Mouse (Mus musculus): ENCODE measurements around the gene Rara. TPM values are rescaled to one million over a fixed set of nuclear protein-coding genes. Genes with fewer than 3 reads are reported as not detected.

The Rara gene
- polyA plus RNA-seq, 1 experiment from 2014 or later: 9.1 TPM

DNA sequence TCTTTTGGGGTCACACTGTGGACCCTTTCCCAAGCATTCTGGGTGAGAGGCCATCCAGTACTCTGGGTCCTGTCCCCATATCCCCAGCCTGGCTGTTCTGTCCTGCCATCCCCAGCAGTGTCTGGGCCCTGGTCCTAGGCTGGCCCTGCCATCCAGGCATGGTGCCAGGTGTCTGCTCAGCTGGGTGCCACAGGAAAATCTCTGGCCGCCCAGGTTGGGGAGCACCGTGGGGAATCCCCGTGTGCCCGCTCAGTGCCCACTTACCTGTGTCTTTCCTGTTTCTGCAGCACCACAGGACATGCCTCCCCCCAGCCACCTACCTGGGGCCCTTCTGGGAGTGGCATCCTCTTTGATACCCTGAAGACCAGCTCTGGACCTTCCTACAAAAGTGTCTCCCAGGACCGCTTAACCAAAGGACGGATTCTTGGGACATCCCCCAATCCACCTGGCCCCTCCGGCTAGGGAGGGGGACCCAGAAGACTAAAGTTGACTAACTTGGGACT lies 22.4 kb downstream of the Rara start:
- H3K4me1 ChIP-seq (replicated peaks): peaks cover 46% of the 10 kb centered on the region

DNA sequence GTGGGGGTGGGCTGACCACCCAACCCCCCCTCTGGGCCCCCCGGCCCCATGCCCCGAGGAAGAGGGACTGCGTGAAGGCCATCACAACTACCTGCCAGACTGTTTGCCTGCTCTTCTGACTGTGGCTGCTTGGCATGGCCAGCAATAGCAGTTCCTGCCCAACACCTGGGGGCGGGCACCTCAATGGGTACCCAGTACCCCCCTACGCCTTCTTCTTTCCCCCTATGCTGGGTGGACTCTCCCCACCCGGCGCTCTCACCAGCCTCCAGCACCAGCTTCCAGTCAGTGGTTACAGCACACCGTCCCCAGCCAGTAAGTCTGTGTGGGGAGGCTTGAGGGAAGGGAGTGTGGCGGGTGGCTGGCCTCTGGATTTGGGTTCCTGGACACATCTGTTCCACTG lies 22.9 kb downstream of the Rara start:
- no peak overlapping the region for H3K4me3 ChIP-seq (replicated peaks)
- H3K27ac ChIP-seq: no peak overlapping the region
- H3K27me3 ChIP-seq: 0 out of 2 replicates have a peak, but pooled peaks cover 4% of the 10 kb centered on the region
- WGBS: 83% methylated on average over 9 of the region's 9 CpGs
- H3K9me3 ChIP-seq: no peaks in the 10 kb centered on the region
- peaks cover 46% of the 10 kb centered on the region for H3K4me1 ChIP-seq (replicated peaks)
- no peaks in the 10 kb centered on the region for H3K36me3 ChIP-seq
- no peak overlapping the region for H3K4me2 ChIP-seq (replicated peaks)
- H3K9ac ChIP-seq (replicated peaks): no peak overlapping the region
- ATAC-seq: no peak

More for the DNA sequence above, 22.4 kb downstream of the Rara start:
- H3K9ac ChIP-seq (replicated peaks): 0 out of 2 replicates have a peak overlapping the region, but pooled peaks have one; percentile 23
- no peak for ATAC-seq
- H3K27ac ChIP-seq: no peak overlapping the region
- no peak overlapping the region for H3K4me2 ChIP-seq (replicated peaks)
- H3K27me3 ChIP-seq: 0 out of 2 replicates have a peak, but pooled peaks cover 4% of the 10 kb centered on the region
- no peaks in the 10 kb centered on the region for H3K36me3 ChIP-seq
- H3K9me3 ChIP-seq: no peaks in the 10 kb centered on the region
- WGBS: 85% methylated on average over 7 of the region's 7 CpGs
- no peak overlapping the region for H3K4me3 ChIP-seq (replicated peaks)

DNA sequence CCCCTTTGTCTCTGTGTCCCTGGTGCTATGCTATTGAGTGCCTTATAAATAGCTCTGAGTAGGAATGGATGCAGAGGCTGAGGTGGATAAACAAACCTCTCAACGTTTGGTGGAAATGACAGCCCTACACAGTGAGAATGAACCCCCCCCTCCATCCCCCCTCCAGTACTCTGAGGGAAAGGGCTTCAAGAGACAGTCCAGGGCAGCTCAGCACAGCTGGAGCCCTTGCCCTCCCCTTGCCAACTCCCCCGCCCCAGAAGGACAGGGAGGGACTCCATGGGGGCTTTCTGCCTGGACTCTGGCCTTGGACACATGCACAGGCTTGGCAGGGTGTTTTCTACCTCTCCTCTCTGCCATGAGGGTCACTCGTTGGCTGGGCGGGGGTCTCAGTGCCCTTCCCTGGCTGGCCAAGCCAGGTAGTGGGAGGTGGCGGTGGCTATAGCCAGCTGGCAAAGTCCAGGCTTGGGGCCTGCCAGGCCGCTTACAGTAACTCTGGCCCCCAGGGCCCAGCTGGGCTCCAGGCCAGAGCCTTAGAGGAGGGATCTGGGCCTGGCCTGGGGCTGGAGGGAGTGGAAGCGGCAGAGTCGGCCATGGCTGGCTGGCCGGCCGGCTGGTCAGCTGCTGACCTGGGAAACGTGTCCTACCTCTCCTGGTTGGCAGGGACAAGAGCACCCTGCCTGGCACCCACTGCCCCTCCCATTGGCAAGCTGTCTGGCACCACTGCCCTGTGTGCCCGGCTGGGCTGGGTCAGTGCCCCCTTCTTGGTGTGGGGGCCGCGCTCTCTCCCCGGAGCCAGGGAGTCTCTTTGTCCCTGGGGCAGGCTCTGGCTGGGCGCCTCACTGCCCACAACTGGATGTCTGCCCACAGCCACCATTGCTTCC lies 23.6 kb downstream of the Rara start:
- Histone ChIP-seq H3K9ac (replicated peaks) (0 out of 2 replicates have a peak overlapping the region, but pooled peaks have one; percentile 23), H3K36me3 (no peaks in the 10 kb centered on the region), H3K4me2 (replicated peaks) (no peak overlapping the region), H3K27me3 (0 out of 2 replicates have a peak, but pooled peaks cover 4% of the 10 kb centered on the region), H3K27ac (peak overlapping the region; percentile 62), H3K4me3 (replicated peaks) (no peak overlapping the region), H3K9me3 (no peaks in the 10 kb centered on the region), H3K4me1 (replicated peaks) (peaks cover 45% of the 10 kb centered on the region)
- WGBS: 66% methylated on average over 16 of the region's 16 CpGs
- peak; percentile 44 for ATAC-seq

DNA sequence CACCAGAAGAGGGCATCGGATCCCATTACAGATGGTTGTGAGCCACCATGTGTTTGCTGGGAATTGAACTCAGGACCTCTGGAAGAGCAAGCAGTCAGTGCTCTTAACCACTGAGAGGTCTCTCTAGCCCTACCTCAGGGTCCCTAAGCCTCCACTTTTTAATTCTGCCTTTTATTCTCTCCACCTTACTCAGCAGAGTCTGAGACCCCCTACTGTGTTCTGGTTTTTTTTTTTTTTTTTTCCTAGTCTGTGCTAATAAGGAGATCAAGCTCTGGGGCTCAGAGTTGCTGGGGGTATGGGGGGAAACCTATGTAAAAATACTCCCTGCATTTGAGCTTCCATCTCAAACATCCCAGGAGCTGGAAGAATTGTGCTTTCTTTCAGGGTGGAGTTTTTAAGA lies 24.5 kb downstream of the Rara start:
- ATAC-seq: no peak
- H3K4me3 ChIP-seq (replicated peaks): no peak overlapping the region
- 92% methylated on average over 1 of the region's 1 CpGs for WGBS
- 0 out of 2 replicates have a peak, but pooled peaks cover 4% of the 10 kb centered on the region for H3K27me3 ChIP-seq
- no peaks in the 10 kb centered on the region for H3K9me3 ChIP-seq
- no peak overlapping the region for H3K9ac ChIP-seq (replicated peaks)
- peaks cover 45% of the 10 kb centered on the region for H3K4me1 ChIP-seq (replicated peaks)
- H3K4me2 ChIP-seq (replicated peaks): no peak overlapping the region
- no peaks in the 10 kb centered on the region for H3K36me3 ChIP-seq
- H3K27ac ChIP-seq: no peak overlapping the region

DNA sequence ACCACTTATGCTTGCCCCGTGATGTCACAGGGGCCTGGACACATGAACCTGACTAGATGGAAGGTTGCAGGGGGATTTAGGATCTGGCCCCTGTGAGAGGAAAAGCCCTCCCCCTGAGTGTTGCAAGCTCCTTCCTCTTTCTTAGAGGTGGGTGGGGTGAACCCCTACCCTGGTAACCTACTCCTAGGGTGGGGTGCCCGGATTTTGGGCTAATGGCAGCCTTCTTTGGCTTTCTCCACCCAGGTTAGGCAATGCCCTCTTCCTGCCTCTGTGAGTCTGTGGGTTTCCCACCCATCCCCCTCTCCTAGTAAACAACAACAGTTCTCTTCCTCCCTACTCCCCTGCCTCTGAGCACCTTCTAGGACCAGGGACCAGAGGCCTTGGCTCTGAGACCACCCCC lies 25.1 kb downstream of the Rara start:
- Histone ChIP-seq H3K4me2 (replicated peaks) (no peak overlapping the region), H3K4me3 (replicated peaks) (no peak overlapping the region), H3K27me3 (0 out of 2 replicates have a peak, but pooled peaks cover 4% of the 10 kb centered on the region), H3K36me3 (no peaks in the 10 kb centered on the region), H3K9ac (replicated peaks) (no peak overlapping the region), H3K27ac (no peak overlapping the region; the same call in 1 of the 2 replicates), H3K4me1 (replicated peaks) (peaks cover 45% of the 10 kb centered on the region), H3K9me3 (no peaks in the 10 kb centered on the region)
- WGBS: 74% methylated on average over 2 of the region's 2 CpGs
- no peak for ATAC-seq

DNA sequence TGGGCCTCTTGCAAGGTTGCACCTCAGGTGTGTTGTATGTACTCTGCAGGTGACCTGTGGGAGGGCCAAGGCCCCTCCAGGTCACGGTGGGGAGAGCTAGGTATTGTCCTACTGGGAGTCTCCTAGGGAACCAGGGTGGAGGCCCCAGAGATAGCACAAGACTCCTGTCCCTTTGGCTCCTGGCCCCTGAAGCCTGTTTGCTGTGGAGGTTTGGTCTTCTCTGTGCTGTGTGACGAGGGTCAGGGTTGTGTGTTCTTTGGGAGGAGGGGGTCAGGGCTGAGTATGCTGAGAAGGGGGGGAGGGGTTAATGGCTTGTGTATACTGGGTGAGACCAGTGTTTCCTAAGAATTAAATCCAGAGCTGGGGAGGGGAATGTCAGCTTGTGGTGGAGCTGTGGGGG lies 25.7 kb downstream of the Rara start:
- Histone ChIP-seq H3K4me2 (replicated peaks) (no peak overlapping the region), H3K9me3 (no peaks in the 10 kb centered on the region), H3K27ac (no peak overlapping the region), H3K27me3 (0 out of 2 replicates have a peak, but pooled peaks cover 4% of the 10 kb centered on the region), H3K36me3 (no peaks in the 10 kb centered on the region), H3K9ac (replicated peaks) (no peak overlapping the region), H3K4me1 (replicated peaks) (peaks cover 45% of the 10 kb centered on the region), H3K4me3 (replicated peaks) (no peak overlapping the region)
- whole genome bisulfite sequencing: 7% methylated on average over 2 of the region's 2 CpGs
- ATAC-seq: no peak

DNA sequence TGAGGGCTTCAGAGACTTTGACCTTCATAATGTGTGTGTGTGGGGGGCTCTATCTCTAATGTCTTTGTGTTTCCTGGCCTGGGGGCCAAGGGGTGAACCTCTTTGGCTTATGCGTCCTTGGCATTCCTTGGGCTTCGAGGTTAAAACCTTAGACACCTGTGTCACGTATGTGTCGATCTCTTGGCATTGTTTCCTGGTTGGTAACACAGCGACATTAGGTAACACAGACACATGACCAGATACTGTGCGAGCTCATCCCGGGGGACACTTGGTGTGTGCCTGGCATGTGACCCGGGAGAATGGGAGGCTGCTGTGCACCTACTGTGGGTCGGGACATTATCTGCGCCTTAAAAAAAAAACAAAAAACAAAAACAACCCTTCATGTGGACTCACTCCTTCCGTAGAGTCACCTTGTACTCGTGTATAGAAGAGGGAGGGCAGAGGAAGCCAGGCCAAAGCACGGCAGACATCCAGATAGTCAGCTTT lies 26.3 kb downstream of the Rara start:
- Histone ChIP-seq H3K27me3 (0 out of 2 replicates have a peak, but pooled peaks cover 4% of the 10 kb centered on the region), H3K9me3 (no peaks in the 10 kb centered on the region), H3K9ac (replicated peaks) (no peak overlapping the region), H3K27ac (no peak overlapping the region), H3K36me3 (no peaks in the 10 kb centered on the region), H3K4me2 (replicated peaks) (peak overlapping the region; percentile 39), H3K4me1 (replicated peaks) (peaks cover 45% of the 10 kb centered on the region), H3K4me3 (replicated peaks) (no peak overlapping the region)
- 39% methylated on average over 13 of the region's 13 CpGs for WGBS
- no peak for ATAC-seq

DNA sequence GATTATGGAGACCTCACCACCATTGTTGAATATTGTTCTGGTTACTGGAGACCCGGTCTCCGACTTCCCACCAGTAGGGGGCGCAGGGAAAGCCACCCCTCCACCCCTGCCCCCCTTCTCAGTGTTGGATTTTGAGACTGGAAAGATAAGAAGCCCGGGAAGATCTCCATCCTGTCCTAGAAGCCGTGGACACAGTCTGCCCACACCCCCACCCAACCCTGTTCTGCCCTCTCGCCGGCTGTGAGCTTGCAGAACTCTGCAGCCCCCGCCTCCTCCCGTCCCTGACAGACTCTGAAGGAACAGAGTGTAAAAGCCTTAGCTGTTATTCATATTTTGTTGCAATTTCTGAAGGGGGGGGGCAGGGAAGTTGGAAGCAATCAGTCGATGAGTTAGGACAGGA lies 26.8 kb downstream of the Rara start:
- H3K9me3 ChIP-seq: no peaks in the 10 kb centered on the region
- H3K4me3 ChIP-seq (replicated peaks): no peak overlapping the region
- H3K9ac ChIP-seq (replicated peaks): 0 out of 2 replicates have a peak overlapping the region, but pooled peaks have one; percentile 30
- H3K27me3 ChIP-seq: 0 out of 2 replicates have a peak, but pooled peaks cover 4% of the 10 kb centered on the region
- H3K27ac ChIP-seq: peak overlapping the region; percentile 70
- 9% methylated on average over 10 of the region's 10 CpGs for WGBS
- peaks cover 46% of the 10 kb centered on the region for H3K4me1 ChIP-seq (replicated peaks)
- ATAC-seq: peak; percentile 51
- H3K4me2 ChIP-seq (replicated peaks): peak overlapping the region; percentile 39
- no peaks in the 10 kb centered on the region for H3K36me3 ChIP-seq

DNA sequence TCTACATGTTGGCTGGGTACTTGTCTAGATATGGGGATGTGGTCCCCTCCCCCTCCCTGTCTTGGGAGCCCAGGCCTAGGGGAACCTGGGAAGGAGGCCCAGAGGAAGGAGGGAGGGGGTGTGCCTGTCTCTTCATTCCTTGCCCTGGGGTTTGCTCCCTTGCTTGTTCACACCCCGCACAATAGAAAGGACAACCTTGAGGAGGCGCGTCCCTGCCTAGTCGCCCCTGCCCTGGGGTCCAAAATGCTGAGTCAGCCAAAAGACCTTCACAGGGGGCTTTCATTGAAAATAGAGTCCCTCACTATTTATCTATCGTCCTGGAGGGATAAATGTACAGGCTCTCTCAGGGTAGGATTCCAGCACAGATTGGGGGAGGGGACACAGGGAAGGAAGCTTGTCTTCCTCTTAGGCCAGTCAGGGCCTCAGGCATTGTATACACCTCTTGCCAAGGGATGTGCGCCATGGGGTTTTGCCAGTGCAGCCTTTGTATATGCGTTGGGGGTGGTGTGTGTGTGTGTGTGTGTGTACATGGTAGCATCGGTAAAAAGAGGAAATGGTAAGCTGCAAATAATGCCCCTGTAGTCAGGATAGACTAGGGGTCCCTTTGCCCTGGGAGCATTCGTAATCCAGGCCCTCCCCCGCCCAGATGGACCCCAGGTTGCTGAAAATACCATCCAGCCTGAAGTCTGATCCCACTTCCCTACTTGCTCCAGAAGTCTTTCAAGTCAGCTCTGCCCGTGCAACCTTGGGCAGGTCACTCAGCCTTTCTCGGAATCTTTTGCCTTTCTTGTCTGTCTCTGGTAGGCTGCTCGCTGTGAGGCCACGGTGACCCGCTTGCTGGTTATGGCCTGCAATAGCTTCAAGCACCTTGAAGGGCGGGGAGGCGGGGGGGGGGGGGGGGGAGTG lies 27.4 kb downstream of the Rara start:
- no peak overlapping the region for H3K4me3 ChIP-seq (replicated peaks)
- ATAC-seq: peak; percentile 19; the same call in 1 of the 2 replicates
- H3K9me3 ChIP-seq: no peaks in the 10 kb centered on the region
- H3K36me3 ChIP-seq: no peaks in the 10 kb centered on the region
- H3K27ac ChIP-seq: peak overlapping the region; percentile 70
- peaks cover 46% of the 10 kb centered on the region for H3K4me1 ChIP-seq (replicated peaks)
- 16% methylated on average over 15 of the region's 17 CpGs for WGBS
- peak overlapping the region; percentile 39 for H3K4me2 ChIP-seq (replicated peaks)
- 0 out of 2 replicates have a peak overlapping the region, but pooled peaks have one; percentile 30 for H3K9ac ChIP-seq (replicated peaks)
- 0 out of 2 replicates have a peak, but pooled peaks cover 4% of the 10 kb centered on the region for H3K27me3 ChIP-seq

DNA sequence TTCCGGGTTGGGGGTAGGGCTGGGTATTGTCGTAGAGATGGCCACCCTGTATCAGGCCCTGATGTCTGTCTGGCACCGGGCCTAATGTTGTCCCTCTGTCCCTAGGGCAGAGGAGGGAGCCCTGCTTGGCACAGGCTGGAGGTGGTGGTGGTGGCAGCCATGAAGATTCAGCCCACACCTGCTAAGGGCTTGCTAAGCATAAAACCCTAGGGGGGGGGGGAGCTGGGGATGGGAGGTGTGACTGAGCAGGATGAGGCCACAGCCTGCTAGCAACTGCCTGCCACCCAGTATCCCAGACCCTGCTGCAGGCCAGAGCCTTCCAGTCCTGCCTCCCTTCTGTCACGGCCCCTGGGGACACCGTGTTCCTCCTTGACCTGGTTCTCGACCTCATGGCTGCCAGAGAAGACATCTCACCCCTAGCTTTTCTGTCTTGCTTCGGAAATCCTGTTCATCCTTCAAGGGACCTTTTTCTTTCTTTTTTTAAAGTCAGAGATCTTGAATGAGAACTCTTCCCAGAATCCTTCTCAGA lies 28.2 kb downstream of the Rara start:
- Histone ChIP-seq H3K4me3 (replicated peaks) (no peak overlapping the region), H3K9me3 (no peaks in the 10 kb centered on the region), H3K27ac (no peak overlapping the region; the same call in 1 of the 2 replicates), H3K9ac (replicated peaks) (no peak overlapping the region), H3K36me3 (no peaks in the 10 kb centered on the region), H3K4me2 (replicated peaks) (no peak overlapping the region), H3K4me1 (replicated peaks) (peaks cover 53% of the 10 kb centered on the region), H3K27me3 (0 out of 2 replicates have a peak, but pooled peaks cover 4% of the 10 kb centered on the region)
- WGBS: 46% methylated on average over 5 of the region's 7 CpGs
- ATAC-seq: no peak

DNA sequence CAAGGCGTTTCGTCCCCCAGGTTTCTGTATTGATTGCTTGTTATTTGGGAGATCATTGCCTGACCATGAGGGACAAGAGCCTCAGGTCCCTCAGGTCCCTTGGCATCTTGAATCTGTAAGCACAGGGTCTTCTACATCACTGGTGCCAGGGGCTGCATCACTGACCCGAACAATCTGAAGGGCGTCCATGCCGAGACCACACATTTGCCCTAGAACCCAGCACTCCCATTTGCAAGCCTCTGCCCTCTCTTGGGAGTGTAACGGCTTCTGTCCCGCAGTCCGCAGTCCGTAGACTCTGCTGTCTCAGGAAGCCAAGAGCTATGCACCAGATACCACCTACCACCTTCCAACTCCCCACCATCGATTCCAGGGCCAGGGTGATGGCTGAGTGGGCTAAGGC lies 28.7 kb downstream of the Rara start:
- H3K4me1 ChIP-seq (replicated peaks): peaks cover 55% of the 10 kb centered on the region

More for the DNA sequence above, 28.7 kb downstream of the Rara start:
- 85% methylated on average over 9 of the region's 10 CpGs for WGBS
- no peak overlapping the region for H3K27ac ChIP-seq
- H3K4me3 ChIP-seq (replicated peaks): no peak overlapping the region
- H3K9me3 ChIP-seq: no peaks in the 10 kb centered on the region
- no peak overlapping the region for H3K4me2 ChIP-seq (replicated peaks)
- no peaks in the 10 kb centered on the region for H3K36me3 ChIP-seq
- no peak for ATAC-seq
- H3K9ac ChIP-seq (replicated peaks): no peak overlapping the region
- H3K27me3 ChIP-seq: peaks cover 10% of the 10 kb centered on the region

Data from midbrain, embryonic 13.5 days (tissue).